Mouse (Mus musculus): ENCODE measurements around the gene Tesc.

Tesc gene

GRCm38 (mm10) chr5:118017527-118017926, 10.0 kb upstream of the Tesc start:
- no peak for DNase-seq

GRCm38 (mm10) chr5:118019905-118020304, 7.6 kb upstream of the Tesc start:
- no peak for DNase-seq

- DNase-seq, result no peak
These were observed 4.5 kb upstream of the Tesc start for GRCm38 (mm10) chr5:118023053-118023452.

- no peak for DNase-seq
These were observed 1.7 kb upstream of the Tesc start for GRCm38 (mm10) chr5:118025880-118026279.

- no peak for DNase-seq
These were observed 1.2 kb upstream of the Tesc start for GRCm38 (mm10) chr5:118026343-118026742.

- no peak for DNase-seq
These were observed 344 bp upstream of the Tesc start for GRCm38 (mm10) chr5:118027101-118027697.

- peak; percentile 18 for DNase-seq
These were observed 870 bp downstream of the Tesc start for GRCm38 (mm10) chr5:118028191-118029034.

- DNase-seq, result no peak
These were observed 1.5 kb downstream of the Tesc start for GRCm38 (mm10) chr5:118029035-118029408.

GRCm38 (mm10) chr5:118029420-118029819, 1.9 kb downstream of the Tesc start:
- DNase-seq, result peak; percentile 26

- no peak for DNase-seq
These were observed 2.6 kb downstream of the Tesc start for GRCm38 (mm10) chr5:118030022-118030675.

GRCm38 (mm10) chr5:118031059-118031458, 3.5 kb downstream of the Tesc start:
- DNase-seq, result no peak

GRCm38 (mm10) chr5:118031508-118031907, 4.0 kb downstream of the Tesc start:
- DNase-seq, result no peak

GRCm38 (mm10) chr5:118033328-118033727, 5.8 kb downstream of the Tesc start:
- DNase-seq, result no peak

GRCm38 (mm10) chr5:118033740-118034139, 6.2 kb downstream of the Tesc start:
- no peak for DNase-seq

GRCm38 (mm10) chr5:118034632-118035031, 7.1 kb downstream of the Tesc start:
- no peak for DNase-seq

GRCm38 (mm10) chr5:118035786-118036185, 8.2 kb downstream of the Tesc start:
- DNase-seq, result no peak

- no peak for DNase-seq
These were observed 9.6 kb downstream of the Tesc start for GRCm38 (mm10) chr5:118036888-118037797.

GRCm38 (mm10) chr5:118037798-118038484, 10.4 kb downstream of the Tesc start:
- DNase-seq, result no peak

GRCm38 (mm10) chr5:118039241-118039668, 11.7 kb downstream of the Tesc start:
- DNase-seq, result no peak

GRCm38 (mm10) chr5:118042599-118042998, 15.1 kb downstream of the Tesc start:
- no peak for DNase-seq

GRCm38 (mm10) chr5:118043761-118044160, 16.2 kb downstream of the Tesc start:
- DNase-seq, result no peak

- DNase-seq, result no peak
These were observed 17.4 kb downstream of the Tesc start for GRCm38 (mm10) chr5:118044907-118045306.

Measured in lung, postnatal 10 days (tissue).